8 mouse cellular contexts compared by ENCODE assay signal in the genomic region with DNA sequence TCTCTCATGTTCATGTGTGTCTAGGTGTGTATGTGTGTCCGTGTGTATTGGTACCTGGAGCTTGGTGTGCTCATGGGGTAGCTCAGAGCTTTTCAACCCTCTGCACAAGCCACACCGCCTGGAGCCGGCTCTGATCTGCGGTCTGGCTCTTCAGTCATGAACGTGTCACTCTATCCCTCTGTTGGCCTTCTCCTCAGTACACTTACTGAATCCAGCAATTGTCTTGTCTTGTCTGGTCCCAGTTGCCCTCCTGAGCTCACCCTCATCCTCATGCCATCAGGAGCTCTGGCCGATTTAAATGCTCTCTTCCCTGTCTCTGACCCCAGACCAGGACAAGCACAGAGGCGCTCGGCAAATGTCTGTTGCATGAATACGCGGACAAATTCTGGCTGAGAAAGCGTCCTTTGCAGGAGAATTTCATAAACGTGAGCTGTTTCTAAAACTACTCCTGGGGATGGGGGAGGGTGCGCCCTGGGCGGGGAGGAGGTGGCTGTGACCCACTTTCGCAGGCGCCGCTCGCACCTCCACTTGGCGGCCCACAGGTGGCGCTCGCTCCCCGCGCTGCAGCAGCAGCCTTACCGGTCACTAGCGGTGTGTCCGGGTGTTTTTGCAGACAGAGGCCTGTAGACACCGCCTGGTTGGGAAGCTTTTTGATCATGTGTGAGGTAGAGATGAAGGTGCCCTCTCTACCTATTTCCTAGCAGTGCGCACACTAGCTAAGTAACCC. TPM values are rescaled to one million over a fixed set of nuclear protein-coding genes. Genes with fewer than 3 reads are reported as not detected.
DNase-seq lines count a peak whose midpoint lies in the region; ATAC-seq and TF ChIP-seq lines count a peak whose summit lies in the region.

No protein-coding gene starts in this region.

- peak; percentile 100 for TF ChIP-seq CTCF in Patski (IDR thresholded peaks at IDR 0.05)

- no peak for DNase-seq in Patski (ENCODE audit: low read depth, low spot score)
- peak; percentile 93 to 95 for DNase-seq in cerebellum, postnatal 36 days
- peak; percentile 87 to 93 for DNase-seq in frontal cortex, postnatal 36 days (ENCODE audit: low spot score in 2 of 2)
- peak; percentile 87 for DNase-seq in hindbrain, embryonic 14.5 days (ENCODE audit: low spot score)
- peak; percentile 83 to 84 for DNase-seq in layer of hippocampus, postnatal 36 days
- DNase-seq in lung, postnatal 25 days (ENCODE audit: low spot score): peak; percentile 81
- DNase-seq in retina, adult 2 months (ENCODE audit: low read depth, low spot score): peak; percentile 63
- DNase-seq in thymus, postnatal 14 days: peak; percentile 93

- peak; percentile 76 for ATAC-seq in Patski
- ATAC-seq in hindbrain, embryonic 14.5 days (ENCODE audit: low FRiP score): peak; percentile 82

- H3K4me2 ChIP-seq in hindbrain, embryonic 14.5 days (replicated peaks): peak overlapping the region; percentile 37

- CTCF ChIA-PET in Patski (lab: Charles Lee): interaction anchor here (0.7 to 8.2 kb wide), 23 partner anchors 9 to 172 kb away, joined by 3 to 65 read pairs (median 4); a partner anchor contains a TSS

- in situ Hi-C loops in Patski (cut with MboI; ENCODE audit: low pct_unique_long_range_greater_than_20kb): loop anchor here (5.0 kb wide), 2 partner anchors 114 to 174 kb away; a partner anchor contains a TSS

- peaks cover 2% of the 10 kb centered on the region for H3K27me3 ChIP-seq in Patski
- H3K27me3 ChIP-seq in hindbrain, embryonic 14.5 days (ENCODE audit: control insufficient read depth, insufficient read depth, low read length): no peaks in the 10 kb centered on the region

- no peak overlapping the region for H3K9ac ChIP-seq in hindbrain, embryonic 14.5 days

- no peak overlapping the region for H3K27ac ChIP-seq in hindbrain, embryonic 14.5 days

- H3K9me3 ChIP-seq in hindbrain, embryonic 14.5 days (ENCODE audit: control insufficient read depth, low read length): no peaks in the 10 kb centered on the region

- H3K4me3 ChIP-seq in hindbrain, embryonic 14.5 days (replicated peaks; ENCODE audit: low read length): no peak overlapping the region

- H3K36me3 ChIP-seq in hindbrain, embryonic 14.5 days (replicated peaks; ENCODE audit: control insufficient read depth, insufficient read depth): no peaks in the 10 kb centered on the region

- 12% methylated on average over 28 of the region's 28 CpGs for WGBS in hindbrain, embryonic 14.5 days

- POLR2A ChIA-PET in Patski (lab: Charles Lee): interaction anchor here (0.6 to 1.3 kb wide), 4 partner anchors 11 to 116 kb away, joined by 3 to 5 read pairs (median 4); no protein-coding TSS in a partner anchor

- H3K4me1 ChIP-seq in hindbrain, embryonic 14.5 days (replicated peaks; ENCODE audit: control insufficient read depth, insufficient read depth, low read length): no peaks in the 10 kb centered on the region

RNA-seq across cellular contexts. Expression of a gene that starts 41.9 kb away (rescaled TPM):
- 77.0 TPM for polyA plus RNA-seq in Patski (2021)
- 13.5 and 13.7 TPM in 2 replicates for polyA plus RNA-seq in hindbrain, embryonic 14.5 days (2014; fragmentation: Nextera tagmentation; extraction: Ambion mirVana)
- total RNA-seq in layer of hippocampus, postnatal 36 days (2021): 1 to 10 TPM; 7.6 to 7.7 TPM
